Mouse (Mus musculus) ZHBTc4 (cell line): ENCODE results near the gene Gm49661.

Source experiments
- DNase-seq: peaks from one replicate; pipeline ENCODE4 v3.0.0-alpha.2; 2011; ENCODE audit warnings: low read depth, low spot score

Gene Gm49661

DNA sequence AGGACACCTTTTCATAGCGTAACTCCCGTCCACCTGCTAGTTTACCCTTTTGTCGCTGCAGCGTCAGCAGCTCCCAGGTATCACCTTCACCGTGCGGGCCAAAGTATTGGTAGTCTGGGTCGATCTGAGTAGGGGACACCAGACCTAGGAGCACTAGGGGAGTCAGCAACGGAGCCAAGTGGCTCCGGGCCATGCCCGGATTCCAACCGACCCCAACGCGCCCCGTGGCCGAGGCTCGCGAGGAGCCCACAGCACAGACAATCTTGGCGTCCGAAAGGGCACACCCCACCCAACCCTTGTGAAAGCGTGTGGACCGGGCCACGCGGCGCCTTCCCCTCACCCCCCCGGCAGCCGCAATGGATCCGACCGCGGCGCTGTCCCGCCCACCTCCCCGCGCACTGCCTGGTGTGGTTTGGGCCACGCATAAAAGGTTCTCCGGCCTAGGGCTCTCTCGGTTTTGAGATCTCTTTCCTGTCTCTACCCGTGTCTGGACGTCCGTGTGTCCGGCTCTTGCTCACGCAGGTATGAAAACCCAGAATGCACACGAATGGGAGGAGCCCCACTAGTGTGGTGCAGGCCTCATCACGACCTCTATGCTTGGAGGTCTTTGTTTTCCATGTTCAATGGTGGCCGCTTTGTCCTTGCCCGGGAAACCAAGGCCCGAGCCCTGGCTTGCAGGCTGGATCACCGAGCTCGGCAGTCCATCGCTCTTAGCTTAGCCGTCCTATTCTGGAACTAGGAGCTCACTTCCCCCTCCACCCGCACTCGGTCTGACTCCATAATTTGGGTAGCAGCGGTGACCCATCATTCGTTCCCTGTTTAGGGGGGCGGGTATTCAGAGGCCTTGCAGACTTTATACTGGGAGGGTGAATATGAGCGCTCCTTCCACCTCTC is at the start of gene Gm49661, which contains the start of the genes Prdx2 and Rnaseh2a:
Gene Gm49661, minus strand, starts transcription at position 193 of the 894 bp plus-strand sequence.
Gene Prdx2, plus strand, starts transcription at position 347 of the 894 bp plus-strand sequence.
Gene Rnaseh2a, minus strand, starts transcription at position 527 of the 894 bp plus-strand sequence.
- peak; percentile 87 for DNase-seq

DNA sequence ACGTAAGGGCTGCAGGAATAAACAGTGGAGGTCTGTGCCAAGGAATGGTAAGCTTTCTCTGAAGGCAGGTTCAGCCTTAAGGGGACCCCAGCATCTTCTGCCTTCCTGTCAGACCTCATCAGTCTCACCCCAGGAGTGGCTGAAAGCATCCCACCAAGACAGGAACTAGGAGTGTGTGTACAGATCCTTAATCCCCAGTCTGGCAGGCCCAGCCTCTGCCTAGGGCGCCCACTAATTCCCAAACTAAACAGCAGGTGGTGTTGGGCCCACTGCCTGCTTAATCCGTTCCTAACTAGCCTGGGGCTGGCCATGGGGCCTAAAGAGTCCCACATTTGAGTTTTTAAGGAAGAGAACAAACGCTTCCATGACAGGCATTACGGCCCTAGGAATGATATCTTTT is 48.0 kb upstream of the Gm49661 start:
- peak; percentile 36 for DNase-seq

DNA sequence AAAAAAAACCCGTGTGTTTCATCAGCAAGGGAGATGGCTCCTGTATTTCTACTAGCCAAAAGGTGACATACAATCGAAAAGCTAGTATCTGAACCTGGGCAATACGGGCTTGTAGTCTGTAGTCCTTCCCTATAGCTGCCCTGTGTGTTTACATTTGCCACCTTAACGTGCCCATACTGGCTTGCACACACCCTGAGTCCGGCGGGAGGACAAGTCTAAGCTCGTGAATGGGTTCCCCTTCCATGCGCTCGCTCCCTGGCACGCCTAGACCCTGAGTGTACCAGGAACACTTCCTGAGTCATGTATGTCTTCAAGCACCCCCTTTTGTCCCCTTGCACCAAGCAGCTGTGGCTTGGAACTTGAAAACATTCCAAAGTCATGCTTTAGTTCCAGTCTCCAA is 47.5 kb upstream of the Gm49661 start:
- DNase-seq: no peak

DNA sequence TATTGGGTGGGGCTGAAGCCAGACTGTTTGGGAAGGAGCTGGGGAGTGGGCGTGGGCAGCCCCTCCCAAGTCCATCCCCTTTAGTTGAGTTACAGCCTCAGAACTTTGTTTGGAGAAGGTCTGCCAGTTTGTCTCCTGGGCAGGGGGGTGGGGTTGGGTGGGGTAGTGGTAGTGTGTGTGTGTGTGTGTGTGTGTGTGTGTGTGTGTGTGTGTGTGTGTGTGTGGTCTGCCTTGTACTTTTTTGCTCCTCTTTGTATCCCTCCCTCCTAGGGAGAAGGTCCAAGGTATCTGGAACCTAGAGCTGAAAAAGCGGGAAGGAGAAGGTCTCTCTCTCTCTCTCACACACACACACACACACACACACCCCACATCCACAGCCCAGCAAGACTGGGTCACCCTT is 45.2 kb upstream of the Gm49661 start, which contains the start of gene Best2:
Gene Best2, minus strand, starts transcription at position 101 of the 400 bp plus-strand sequence.
- DNase-seq: no peak

DNA sequence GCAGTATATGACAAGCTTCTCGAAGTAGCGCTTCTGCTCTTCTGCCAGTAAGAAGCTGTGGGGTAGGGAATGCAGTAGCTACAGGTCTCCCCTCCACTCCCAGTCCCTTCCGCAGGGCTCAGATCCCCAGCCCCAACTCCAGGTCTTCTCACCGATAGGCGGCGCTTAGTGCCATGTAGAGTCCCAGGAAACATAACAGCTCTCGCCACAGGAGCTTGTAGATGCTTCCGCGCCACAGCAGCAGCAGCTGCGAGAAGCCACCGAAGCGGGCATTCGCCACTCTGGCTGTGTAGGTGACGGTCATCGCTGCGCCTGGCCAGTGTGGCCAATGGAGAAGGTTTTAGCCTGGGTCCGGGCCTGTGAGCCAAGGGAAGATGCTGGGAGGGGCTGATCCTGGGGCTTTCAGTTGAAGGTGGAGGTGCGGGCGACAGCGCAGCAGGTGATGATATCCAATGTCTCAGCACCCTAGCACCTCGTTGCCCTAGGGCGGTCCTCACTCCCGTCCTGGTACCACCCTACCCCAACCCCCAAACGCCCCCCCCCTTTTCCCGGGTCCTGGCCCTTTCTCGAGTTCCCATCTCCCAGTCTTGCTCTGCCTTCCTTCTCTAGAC is 44.1 kb upstream of the Gm49661 start:
- DNase-seq: peak; percentile 95

DNA sequence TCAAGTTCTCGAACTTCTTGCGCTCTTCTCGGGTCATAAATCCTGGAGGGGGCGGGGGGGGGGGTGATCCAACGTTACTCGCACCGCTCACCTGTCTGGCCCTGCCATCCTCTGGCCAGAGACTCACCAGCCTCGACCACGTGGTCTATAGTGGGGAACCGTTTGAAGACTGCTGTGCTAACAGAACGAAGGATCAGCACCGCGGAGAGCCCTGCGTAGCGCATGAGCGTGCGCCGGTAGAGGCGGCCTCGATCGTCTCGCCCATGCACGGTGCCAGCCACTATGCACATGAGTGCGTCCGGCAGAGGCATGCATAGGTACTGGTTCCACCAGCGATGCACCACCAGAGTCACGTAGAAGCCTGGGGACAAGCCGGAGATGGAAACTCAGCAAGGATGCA is 42.0 kb upstream of the Gm49661 start:
- peak; percentile 58 for DNase-seq

DNA sequence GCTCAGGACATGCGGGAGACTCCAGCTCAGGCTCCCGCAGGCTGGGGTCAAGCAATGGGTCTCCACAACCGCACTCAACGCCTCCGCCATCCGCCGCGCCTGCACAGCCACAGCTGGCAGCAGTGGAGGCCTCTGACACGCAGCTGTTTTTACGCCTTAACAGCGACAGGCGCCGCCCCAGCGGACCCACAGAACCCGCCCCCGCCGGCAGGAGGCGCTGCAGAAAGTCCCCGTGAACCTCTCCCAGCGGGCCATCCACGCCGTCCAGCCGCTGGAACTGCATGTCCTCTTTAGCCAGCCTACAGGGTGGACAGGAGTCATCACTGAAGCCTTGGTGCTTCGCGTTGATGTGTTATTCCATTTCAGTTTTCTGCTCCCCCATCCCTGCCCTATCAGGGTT is 38.5 kb upstream of the Gm49661 start:
- peak; percentile 86 for DNase-seq

DNA sequence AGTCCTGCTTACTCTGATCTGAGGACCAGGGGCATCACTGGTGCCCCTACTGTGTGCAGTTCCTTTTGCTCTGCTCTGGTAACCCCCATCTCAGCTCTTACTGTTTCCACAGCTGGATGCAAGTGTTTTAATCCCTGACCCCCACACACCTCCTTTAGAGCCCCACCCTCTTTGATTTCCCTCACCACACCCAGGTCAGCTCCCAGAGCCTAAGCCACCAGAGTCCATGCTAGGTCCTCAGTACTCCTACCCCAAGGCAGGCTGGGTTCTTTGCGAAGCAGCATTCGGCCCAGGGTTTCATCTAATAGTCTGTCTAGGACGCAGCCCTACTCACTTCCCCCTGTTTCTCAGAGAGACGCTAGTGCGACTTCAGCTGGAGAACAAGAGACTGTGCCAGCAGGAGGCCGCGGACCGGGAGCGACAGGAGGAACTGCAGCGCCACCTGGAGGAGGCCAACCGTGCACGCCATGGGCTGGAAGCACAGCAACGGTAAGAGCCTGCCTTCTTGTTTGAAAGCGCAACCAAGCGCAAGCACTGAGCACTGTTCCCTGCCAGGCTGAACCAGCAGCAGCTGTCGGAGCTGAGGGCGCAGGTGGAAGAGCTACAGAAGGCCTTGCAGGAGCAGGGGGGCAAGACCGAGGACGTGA is 28.5 kb upstream of the Gm49661 start:
- DNase-seq: peak; percentile 98

DNA sequence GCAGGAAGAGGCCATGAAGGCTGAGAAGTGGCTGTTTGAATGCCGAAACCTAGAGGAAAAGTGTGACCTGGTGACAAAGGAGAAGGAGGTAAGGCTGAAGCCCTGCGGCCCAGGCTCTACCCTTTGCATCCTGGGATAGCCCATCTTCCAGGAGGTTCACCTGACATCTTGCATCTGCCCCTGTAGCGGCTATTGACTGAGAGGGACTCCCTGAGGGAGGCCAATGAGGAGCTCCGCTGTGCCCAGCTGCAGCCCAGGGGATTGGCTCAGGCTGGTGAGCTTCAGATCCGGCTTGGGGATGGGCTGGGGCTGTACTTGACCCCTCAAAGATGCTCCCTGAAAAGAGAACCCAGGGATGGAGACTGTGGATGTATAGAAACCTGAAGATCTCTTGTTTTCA is 27.7 kb upstream of the Gm49661 start:
- DNase-seq: no peak

DNA sequence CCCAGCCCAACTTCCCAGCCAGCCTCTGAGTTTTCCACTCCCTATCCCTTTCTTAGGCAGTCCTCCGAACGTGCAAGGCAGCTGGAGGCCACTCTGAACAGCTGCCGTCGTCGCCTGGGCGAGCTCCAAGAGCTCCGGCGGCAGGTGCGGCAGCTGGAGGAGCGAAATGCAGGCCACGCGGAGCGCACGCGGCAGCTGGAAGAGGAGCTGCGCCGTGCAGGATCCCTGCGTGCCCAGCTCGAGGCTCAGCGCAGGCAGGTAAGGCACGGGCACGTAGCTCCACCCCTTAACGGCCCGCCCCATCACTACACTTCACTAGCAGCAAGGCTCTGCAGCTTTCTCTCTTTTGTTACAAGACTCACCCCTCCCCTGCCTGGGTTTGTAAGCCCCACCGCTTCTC is 26.4 kb upstream of the Gm49661 start:
- DNase-seq: peak; percentile 70

DNA sequence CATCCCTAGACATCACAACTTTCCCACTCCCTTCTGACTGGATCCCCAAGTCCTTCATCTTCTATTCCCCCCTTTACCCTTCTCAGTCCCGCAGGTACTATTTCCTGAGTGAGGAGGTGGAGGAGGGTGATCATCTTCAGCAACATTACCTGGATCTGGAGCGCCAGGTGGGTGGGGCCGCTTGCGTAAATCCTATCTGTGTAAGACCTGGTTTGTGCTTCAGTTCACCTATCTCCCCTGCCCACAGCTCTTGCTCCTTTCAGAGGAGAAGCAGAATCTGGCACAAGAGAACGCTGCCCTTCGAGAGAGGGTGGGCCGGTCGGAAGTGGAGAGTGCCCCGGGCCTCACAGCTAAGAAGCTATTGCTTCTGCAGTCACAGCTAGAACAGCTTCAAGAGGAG is 25.1 kb upstream of the Gm49661 start:
- no peak for DNase-seq

DNA sequence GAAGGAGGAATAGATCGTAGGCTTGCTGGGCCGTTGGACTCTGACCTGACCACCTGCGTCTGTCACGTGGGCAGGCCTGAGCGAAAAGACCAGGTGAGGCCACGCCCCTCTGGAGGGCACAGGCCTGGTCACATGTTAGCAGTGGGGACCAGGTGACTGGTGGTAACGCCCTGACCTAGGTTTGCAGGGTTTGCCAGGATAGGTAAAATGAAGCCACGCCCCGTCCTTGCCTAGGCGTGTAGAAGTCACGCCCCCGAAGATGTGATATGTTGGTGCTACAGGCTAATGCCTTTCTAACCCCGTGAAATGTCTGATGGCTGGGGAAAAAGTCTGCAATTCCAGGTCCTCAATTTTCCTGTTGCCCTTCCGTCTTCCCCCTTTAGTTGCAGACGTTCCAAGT is 21.6 kb upstream of the Gm49661 start:
- peak; percentile 81 for DNase-seq

DNA sequence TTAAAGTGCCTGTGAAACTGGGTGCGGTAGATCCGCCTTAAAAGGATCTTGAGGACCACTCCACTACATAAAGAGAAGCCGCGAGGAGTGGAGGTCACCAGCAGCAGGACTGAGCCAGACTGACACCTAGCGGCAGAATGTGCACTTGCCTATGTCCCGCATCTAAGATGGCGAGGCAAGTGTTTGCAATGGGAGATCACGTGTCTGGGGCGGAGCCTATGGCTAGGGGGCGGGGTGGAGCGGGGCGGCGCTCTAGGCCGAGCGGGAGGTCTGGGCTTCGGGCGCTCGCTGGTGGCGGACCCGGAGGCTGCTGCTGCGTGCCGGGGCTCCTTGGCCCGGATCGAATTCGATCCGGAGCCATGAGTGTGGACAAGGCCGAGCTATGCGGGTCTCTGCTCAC is 21.1 kb upstream of the Gm49661 start, which contains the start of gene Hook2:
Gene Hook2, plus strand, starts transcription at position 255 of the 400 bp plus-strand sequence.
- peak; percentile 99 for DNase-seq

DNA sequence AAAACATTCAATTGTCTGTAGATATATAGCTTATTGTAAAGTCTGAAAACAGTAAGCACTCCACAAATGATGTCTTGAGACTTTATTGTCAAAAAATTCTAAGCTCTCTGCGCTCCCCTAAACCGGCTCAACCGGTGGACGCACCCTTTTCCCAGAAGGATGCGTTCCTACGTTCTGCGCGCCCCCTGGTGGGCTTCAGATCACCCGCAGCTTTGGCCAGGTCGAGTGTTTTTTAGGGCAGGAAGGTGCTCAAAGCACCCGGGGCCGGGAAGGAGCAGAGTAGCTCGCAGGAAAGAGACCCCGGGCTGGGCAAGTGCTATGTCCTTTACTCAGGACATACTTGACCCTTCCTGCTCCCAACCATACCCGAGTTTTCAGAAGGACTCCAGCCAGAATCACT is 20.6 kb upstream of the Gm49661 start:
- peak; percentile 97 for DNase-seq

DNA sequence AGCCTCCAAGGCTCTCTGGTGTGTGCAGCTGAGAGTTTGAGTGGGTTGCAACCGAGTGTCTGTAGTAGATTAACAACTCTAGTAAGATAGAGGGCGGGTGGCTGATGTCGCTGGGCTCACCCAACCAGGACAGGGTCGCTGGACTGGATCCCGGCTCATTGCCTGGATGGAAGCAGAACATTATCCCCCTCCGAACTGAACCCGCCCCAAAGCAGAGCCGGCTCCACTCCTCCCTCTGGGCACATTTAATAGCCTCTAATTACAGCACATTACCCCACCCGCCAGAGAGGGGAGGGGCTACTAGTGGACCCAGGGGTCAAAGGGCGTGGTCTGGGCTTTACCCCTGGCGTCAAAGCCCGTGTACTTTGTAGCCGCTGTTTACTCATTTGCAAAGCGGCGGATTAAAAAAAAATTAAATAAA is 20.1 kb upstream of the Gm49661 start:
- peak; percentile 83 for DNase-seq

DNA sequence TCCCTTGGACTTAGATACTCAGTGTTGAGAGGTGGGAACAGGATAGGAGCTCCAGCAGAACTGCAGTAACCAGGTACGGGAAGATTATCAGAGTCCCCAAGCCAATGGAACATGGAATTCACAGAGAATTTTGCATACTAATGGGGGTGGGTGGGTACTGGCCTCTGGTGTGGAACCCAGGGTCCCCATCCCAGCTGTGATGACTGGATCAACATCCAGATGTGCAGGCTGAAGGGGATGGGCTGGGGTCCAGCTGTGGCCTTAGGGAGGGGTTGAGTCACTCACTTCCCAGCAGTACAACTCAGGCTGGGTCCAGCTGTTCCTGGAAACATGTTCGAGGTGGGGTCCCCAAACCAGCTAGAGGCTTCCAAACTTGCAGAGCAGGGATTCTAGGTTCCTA is 18.7 kb upstream of the Gm49661 start:
- DNase-seq: no peak

DNA sequence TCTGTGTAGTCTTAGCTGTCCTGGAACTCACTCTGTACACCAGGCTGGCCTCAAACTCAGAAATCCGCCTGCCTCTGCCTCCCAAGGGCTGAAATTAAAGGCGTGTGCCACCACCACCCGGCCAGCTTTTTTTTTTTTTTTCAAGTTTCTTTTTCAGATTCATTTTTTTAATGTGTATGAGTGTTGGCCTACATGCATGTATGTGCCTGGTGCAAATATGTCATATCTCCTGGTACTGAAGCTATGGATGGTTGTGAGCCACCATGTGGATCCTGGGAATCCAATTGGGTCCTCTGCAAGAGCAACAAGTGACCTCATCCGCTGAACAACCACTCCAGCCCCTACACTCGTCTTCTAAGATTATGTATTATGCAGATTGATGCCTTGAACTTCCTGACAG is 18.2 kb upstream of the Gm49661 start:
- no peak for DNase-seq

DNA sequence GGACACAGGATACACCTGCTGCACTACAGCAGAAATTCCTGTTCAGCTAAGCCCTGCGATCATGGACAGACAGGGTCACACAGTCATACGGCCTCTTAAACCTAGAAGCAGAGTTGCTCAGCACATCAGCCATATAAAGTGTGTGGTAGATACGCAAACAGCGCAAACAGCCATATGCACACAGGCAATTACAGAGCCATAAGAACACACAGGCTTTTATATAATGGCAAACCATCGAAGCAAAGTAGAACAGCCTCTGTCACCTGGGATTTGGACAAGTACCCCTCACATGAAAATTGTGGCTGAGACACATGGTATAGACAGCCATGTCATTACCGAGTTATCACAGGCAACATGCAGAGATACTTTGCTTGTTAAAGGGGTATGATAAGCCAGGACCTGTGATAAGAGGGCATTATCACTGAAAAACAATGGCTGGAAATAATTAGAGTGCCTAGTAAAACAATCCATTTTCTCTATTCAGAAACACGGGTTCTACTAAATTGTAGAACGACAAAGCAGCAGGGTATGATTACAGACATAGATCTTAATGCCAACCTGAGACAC is 17.2 kb upstream of the Gm49661 start:
- no peak for DNase-seq

DNA sequence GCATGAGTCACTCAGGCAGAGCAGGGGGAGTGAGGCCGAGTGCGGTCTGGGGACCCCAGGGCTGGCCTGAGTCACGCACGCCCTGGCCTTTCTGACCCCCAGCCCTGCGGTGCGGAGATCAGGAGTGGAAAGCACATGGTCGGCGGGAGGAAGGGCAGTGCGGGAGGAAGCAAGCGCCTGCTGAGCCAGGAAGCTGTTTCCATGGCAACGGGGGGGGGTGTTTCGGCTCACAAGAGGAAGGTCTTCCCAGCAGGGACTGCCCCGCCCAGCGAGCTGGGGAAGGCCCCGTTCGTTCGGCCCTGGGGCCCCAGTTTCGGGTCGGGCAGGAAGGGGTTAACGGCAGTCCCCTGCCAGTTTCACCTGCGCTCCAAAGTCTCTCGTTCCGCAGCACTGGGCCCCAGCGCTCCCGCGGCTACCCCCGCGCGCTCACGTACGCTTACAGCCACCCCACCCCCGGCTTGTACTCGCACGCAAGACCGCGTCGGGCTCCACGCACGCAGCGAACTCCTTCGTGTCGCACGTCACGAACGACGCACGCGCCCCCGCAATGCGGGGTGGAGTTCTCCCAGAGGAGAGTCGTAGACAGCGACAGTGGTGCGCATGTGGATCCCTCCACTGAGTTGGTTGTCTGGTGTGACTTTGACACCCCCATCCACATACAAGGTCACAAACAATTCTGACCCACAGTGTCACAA is 16.6 kb upstream of the Gm49661 start:
- peak; percentile 95 for DNase-seq

DNA sequence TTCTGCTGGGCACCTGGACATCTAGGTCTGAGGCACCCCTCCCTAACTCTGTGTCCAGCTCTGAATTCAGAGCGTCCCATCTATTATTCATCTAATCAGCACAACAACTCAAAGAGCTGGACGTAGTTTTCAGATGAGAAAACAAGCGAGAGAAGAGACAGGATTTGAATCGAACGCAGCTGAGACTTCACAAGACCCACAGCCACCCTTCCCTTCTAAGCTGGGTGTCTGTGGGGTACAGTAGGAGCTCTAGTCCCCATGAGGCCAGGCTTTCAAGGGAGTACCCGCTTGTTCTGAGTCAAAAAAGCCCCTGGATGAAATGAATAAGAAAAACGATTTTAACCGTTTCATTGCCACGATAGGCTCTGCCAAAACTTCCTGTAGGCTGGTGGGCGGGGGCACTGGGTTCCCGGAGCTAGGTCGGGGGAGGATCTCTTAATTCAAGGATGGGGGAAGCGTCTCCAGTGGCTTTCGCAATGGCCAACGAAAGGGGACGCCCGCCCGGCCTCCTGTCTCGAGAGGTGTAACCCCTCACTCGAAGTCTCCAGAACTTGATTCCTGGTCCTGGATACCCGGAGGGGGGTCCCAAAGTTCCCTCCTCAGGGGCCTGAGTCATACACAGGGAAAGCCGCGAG is 15.9 kb upstream of the Gm49661 start:
- no peak for DNase-seq
